Mouse (Mus musculus) liver, embryonic 14.5 days (tissue): ENCODE results near the gene E130208F15Rik. TPM values are rescaled to one million over a fixed set of nuclear protein-coding genes. Genes with fewer than 3 reads are reported as not detected.

Experiments
- ATAC-seq: fragments of 200-750 bp; cut with Nextera tagmentation; 2 replicates; pipeline ENCODE4 v1.8.0; 2017; ENCODE audit warnings: moderate number of reproducible peaks, mild to moderate bottlenecking, moderate library complexity; ENCODE audit not compliant: insufficient read depth
- DNase-seq, 3 experiments: peaks; one replicate each; pipeline ENCODE4 v3.0.0-alpha.2; 2012 to 2013; ENCODE audit warnings: low read depth in 3 of 3, low spot score in 3 of 3
- H3K27ac ChIP-seq: fragments of 300-500 bp; sonication (generic); 2 replicates; pipeline ENCODE4 v1.5.1; 2014; ENCODE audit warnings: moderate library complexity, mild to moderate bottlenecking, control low read depth, inconsistent platforms
- H3K27me3 ChIP-seq: fragments of 300-500 bp; sonication (generic); 2 replicates; pipeline ENCODE4 v1.6.1; 2014; ENCODE audit warnings: mild to moderate bottlenecking, low read length, moderate library complexity; ENCODE audit not compliant: control insufficient read depth, insufficient read depth
- H3K36me3 ChIP-seq: fragments of 300-500 bp; sonication (generic); replicated peaks from 2 replicates; pipeline ENCODE4 v1.6.1; 2014; ENCODE audit warnings: low read depth; ENCODE audit not compliant: control insufficient read depth, insufficient read depth
- H3K4me1 ChIP-seq, 2 experiments: fragments of 200-500 bp in 1 of 2; fragments of 300-500 bp in 1 of 2; sonication (generic) in 1 of 2; replicated peaks; 2 replicates each; pipeline ENCODE4 v1.6.1; 2012 to 2014; ENCODE audit warnings: antibody characterized with exemption in 1 of 2, inconsistent platforms in 1 of 2, low read length in 1 of 2; ENCODE audit not compliant: control insufficient read depth in 2 of 2, insufficient read depth in 2 of 2
- H3K4me2 ChIP-seq: fragments of 300-500 bp; sonication (generic); 2 replicates; pipeline ENCODE4 v1.6.1; 2014; ENCODE audit warnings: low read depth, mild to moderate bottlenecking, control low read depth, moderate library complexity
- H3K4me3 ChIP-seq, 2 experiments: fragments of 200-500 bp in 1 of 2; fragments of 300-500 bp in 1 of 2; sonication (generic) in 1 of 2; 2 replicates each; pipeline ENCODE4 v1.5.1; 2012 to 2014; ENCODE audit warnings: low read depth in 2 of 2, low read length in 2 of 2, mild to moderate bottlenecking in 2 of 2, control low read depth in 1 of 2, inconsistent platforms in 1 of 2, moderate library complexity in 1 of 2; ENCODE audit not compliant: insufficient read depth in 1 of 2
- H3K9ac ChIP-seq: fragments of 300-500 bp; sonication (generic); replicated peaks from 2 replicates; pipeline ENCODE4 v1.6.1; 2014; ENCODE audit warnings: mild to moderate bottlenecking, control low read depth, moderate library complexity
- H3K9me3 ChIP-seq: fragments of 300-500 bp; sonication (generic); 2 replicates; pipeline ENCODE4 v1.6.1; 2016; ENCODE audit warnings: low read length, mixed read lengths; ENCODE audit not compliant: control insufficient read depth
- CTCF ChIP-seq: IDR thresholded peaks from 2 replicates; pipeline ENCODE4 v1.5.1; 2016; ENCODE audit warnings: antibody characterized with exemption, low read depth, control low read depth
- EP300 ChIP-seq: IDR thresholded peaks from 2 replicates; pipeline ENCODE4 v1.6.1; 2016; ENCODE audit warnings: antibody characterized with exemption, low read depth
- WGBS: fragments of 180-500 bp; shearing (Covaris S2); extraction: QIAGEN DNeasy Blood & Tissue Kit; methylation state at CpG from one replicate; pipeline ENCODE4 v1.1.7; 2014; ENCODE audit not compliant: insufficient replicate concordance; 5-methylcytosine and 5-hydroxymethylcytosine counted together
- polyA plus RNA-seq, 2 experiments: library from polyadenylated mRNA; depleted of rRNA in 1 of 2; stranded (reverse) in 1 of 2; unstranded in 1 of 2; fragments of >200 nt; fragmentation: Nextera tagmentation in 1 of 2; extraction: Ambion mirVana in 1 of 2; gene quantifications; 2 replicates each; pipeline versions ENCODE4 v1.2.1 to v1.2.3; 2012 to 2014

E130208F15Rik gene
- polyA plus RNA-seq, 2 experiments, result 0.19 TPM; not detected in 1

DNA sequence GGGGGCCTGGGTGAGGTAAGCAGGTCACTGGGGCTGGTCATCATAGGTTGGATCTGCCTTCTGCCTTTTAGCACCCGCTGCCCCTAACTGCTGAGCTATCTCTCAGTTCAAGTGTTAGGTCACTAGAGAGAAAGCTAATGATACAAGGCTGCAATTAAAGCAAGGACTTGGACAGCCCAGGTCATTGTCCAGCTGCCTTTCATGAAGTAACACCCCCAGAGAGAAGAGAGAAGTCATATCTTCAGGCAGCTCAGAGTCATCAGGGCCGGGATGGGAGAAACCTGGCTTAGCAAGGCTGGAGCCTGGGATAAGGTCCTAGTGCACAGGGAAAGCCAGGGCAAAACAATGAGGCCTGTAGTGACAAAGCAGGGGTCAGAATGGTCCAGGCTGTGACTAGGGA, 45.9 kb downstream of the E130208F15Rik start:
- peaks cover 7% of the 10 kb centered on the region for H3K27me3 ChIP-seq
- no peaks in the 10 kb centered on the region for H3K9me3 ChIP-seq
- no peaks in the 10 kb centered on the region for H3K36me3 ChIP-seq
- no peak overlapping the region for H3K4me2 ChIP-seq
- H3K9ac ChIP-seq, result no peak overlapping the region
- no peak for ATAC-seq
- 40% methylated on average over 2 of the region's 2 CpGs for WGBS
- no peaks in the 10 kb centered on the region for H3K4me1 ChIP-seq
- TF ChIP-seq EP300, result no peak
- TF ChIP-seq CTCF, result no peak
- no peak overlapping the region for H3K27ac ChIP-seq
- no peak for DNase-seq
- no peak overlapping the region for H3K4me3 ChIP-seq

Other genes starting within 250 kb of the E130208F15Rik start
Only the 30 nearest of the 33 such genes appear.
- 0.13 TPM in 1 of 2 replicates, not detected in the other for gene Gm26920, start 231.3 kb upstream of the E130208F15Rik start, polyA plus RNA-seq (2012; rRNA removed)
- gene Gm26920, start 231.3 kb upstream of the E130208F15Rik start, polyA plus RNA-seq (2014; fragmentation: Nextera tagmentation; extraction: Ambion mirVana), result 0.23 TPM in 1 of 2 replicates, not detected in the other
- 0.54 and 1.8 TPM in 2 replicates for gene Zfp566, start 231.2 kb upstream of the E130208F15Rik start, polyA plus RNA-seq (2012; rRNA removed)
- gene Zfp566, start 231.2 kb upstream of the E130208F15Rik start, polyA plus RNA-seq (2014; fragmentation: Nextera tagmentation; extraction: Ambion mirVana), result 1.3 and 1.5 TPM in 2 replicates
- 3.7 and 4.8 TPM in 2 replicates for gene Zfp260, start 227.0 kb upstream of the E130208F15Rik start, polyA plus RNA-seq (2012; rRNA removed)
- 11.9 and 12.6 TPM in 2 replicates for gene Zfp260, start 227.0 kb upstream of the E130208F15Rik start, polyA plus RNA-seq (2014; fragmentation: Nextera tagmentation; extraction: Ambion mirVana)
- 0.26 and 0.66 TPM in 2 replicates for gene Zfp382, start 199.8 kb upstream of the E130208F15Rik start, polyA plus RNA-seq (2012; rRNA removed)
- gene Zfp382, start 199.8 kb upstream of the E130208F15Rik start, polyA plus RNA-seq (2014; fragmentation: Nextera tagmentation; extraction: Ambion mirVana), result 0.32 and 1.5 TPM in 2 replicates
- gene Zfp146, start 152.0 kb upstream of the E130208F15Rik start, polyA plus RNA-seq (2012; rRNA removed), result 13.5 and 20.8 TPM in 2 replicates
- 4.2 and 4.4 TPM in 2 replicates for gene Zfp146, start 152.0 kb upstream of the E130208F15Rik start, polyA plus RNA-seq (2014; fragmentation: Nextera tagmentation; extraction: Ambion mirVana)
- gene Cox7a1, start 137.6 kb upstream of the E130208F15Rik start, polyA plus RNA-seq (2012; rRNA removed), result 3.5 TPM in 2 replicates
- 5.5 and 7.0 TPM in 2 replicates for gene Cox7a1, start 137.6 kb upstream of the E130208F15Rik start, polyA plus RNA-seq (2014; fragmentation: Nextera tagmentation; extraction: Ambion mirVana)
- gene Capns1, start 122.9 kb upstream of the E130208F15Rik start, polyA plus RNA-seq (2012; rRNA removed), result 122 and 167 TPM in 2 replicates
- gene Capns1, start 122.9 kb upstream of the E130208F15Rik start, polyA plus RNA-seq (2014; fragmentation: Nextera tagmentation; extraction: Ambion mirVana), result 29.3 and 31.2 TPM in 2 replicates
- gene Polr2i, start 89.8 kb upstream of the E130208F15Rik start, polyA plus RNA-seq (2012; rRNA removed), result 71.8 and 72.4 TPM in 2 replicates
- gene Polr2i, start 89.8 kb upstream of the E130208F15Rik start, polyA plus RNA-seq (2014; fragmentation: Nextera tagmentation; extraction: Ambion mirVana), result 59.2 and 61.1 TPM in 2 replicates
- 13.1 and 24.4 TPM in 2 replicates for gene Tbcb, start 89.5 kb upstream of the E130208F15Rik start, polyA plus RNA-seq (2012; rRNA removed)
- 44.8 and 47.1 TPM in 2 replicates for gene Tbcb, start 89.5 kb upstream of the E130208F15Rik start, polyA plus RNA-seq (2014; fragmentation: Nextera tagmentation; extraction: Ambion mirVana)
- gene Ovol3, start 86.0 kb upstream of the E130208F15Rik start, polyA plus RNA-seq (2012; rRNA removed), result not detected in 2 replicates
- not detected in 2 replicates for gene Ovol3, start 86.0 kb upstream of the E130208F15Rik start, polyA plus RNA-seq (2014; fragmentation: Nextera tagmentation; extraction: Ambion mirVana)
- gene Thap8, start 41.6 kb upstream of the E130208F15Rik start, polyA plus RNA-seq (2012; rRNA removed), result 0.03 TPM in 1 of 2 replicates, not detected in the other
- gene Thap8, start 41.6 kb upstream of the E130208F15Rik start, polyA plus RNA-seq (2014; fragmentation: Nextera tagmentation; extraction: Ambion mirVana), result not detected in 2 replicates
- gene Wdr62, start 41.3 kb upstream of the E130208F15Rik start, polyA plus RNA-seq (2012; rRNA removed), result 12.4 and 14.0 TPM in 2 replicates
- 7.5 and 8.8 TPM in 2 replicates for gene Wdr62, start 41.3 kb upstream of the E130208F15Rik start, polyA plus RNA-seq (2014; fragmentation: Nextera tagmentation; extraction: Ambion mirVana)
- 1.0 and 2.1 TPM in 2 replicates for gene Clip3, start 30.0 kb upstream of the E130208F15Rik start, polyA plus RNA-seq (2012; rRNA removed)
- 0.71 and 0.86 TPM in 2 replicates for gene Clip3, start 30.0 kb upstream of the E130208F15Rik start, polyA plus RNA-seq (2014; fragmentation: Nextera tagmentation; extraction: Ambion mirVana)
- 13.8 and 18.6 TPM in 2 replicates for gene Alkbh6, start 13.0 kb upstream of the E130208F15Rik start, polyA plus RNA-seq (2012; rRNA removed)
- gene Alkbh6, start 13.0 kb upstream of the E130208F15Rik start, polyA plus RNA-seq (2014; fragmentation: Nextera tagmentation; extraction: Ambion mirVana), result 16.0 and 19.5 TPM in 2 replicates
- 11.1 and 12.0 TPM in 2 replicates for gene Syne4, start 6.9 kb upstream of the E130208F15Rik start, polyA plus RNA-seq (2012; rRNA removed)
- gene Syne4, start 6.9 kb upstream of the E130208F15Rik start, polyA plus RNA-seq (2014; fragmentation: Nextera tagmentation; extraction: Ambion mirVana), result 7.0 and 7.6 TPM in 2 replicates
- 3.8 and 5.1 TPM in 2 replicates for gene Sdhaf1, start 2.2 kb downstream of the E130208F15Rik start, polyA plus RNA-seq (2012; rRNA removed)
- 6.7 and 7.0 TPM in 2 replicates for gene Sdhaf1, start 2.2 kb downstream of the E130208F15Rik start, polyA plus RNA-seq (2014; fragmentation: Nextera tagmentation; extraction: Ambion mirVana)
- gene Lrfn3, start 41.0 kb downstream of the E130208F15Rik start, polyA plus RNA-seq (2012; rRNA removed), result 1.4 and 1.7 TPM in 2 replicates
- gene Lrfn3, start 41.0 kb downstream of the E130208F15Rik start, polyA plus RNA-seq (2014; fragmentation: Nextera tagmentation; extraction: Ambion mirVana), result 0.79 and 1.2 TPM in 2 replicates
- gene Tyrobp, start 92.0 kb downstream of the E130208F15Rik start, polyA plus RNA-seq (2012; rRNA removed), result 78.3 and 95.0 TPM in 2 replicates
- 105 and 113 TPM in 2 replicates for gene Tyrobp, start 92.0 kb downstream of the E130208F15Rik start, polyA plus RNA-seq (2014; fragmentation: Nextera tagmentation; extraction: Ambion mirVana)
- gene Hcst, start 98.1 kb downstream of the E130208F15Rik start, polyA plus RNA-seq (2012; rRNA removed), result 3.3 and 4.7 TPM in 2 replicates
- 4.5 and 4.9 TPM in 2 replicates for gene Hcst, start 98.1 kb downstream of the E130208F15Rik start, polyA plus RNA-seq (2014; fragmentation: Nextera tagmentation; extraction: Ambion mirVana)
- gene Nfkbid, start 100.0 kb downstream of the E130208F15Rik start, polyA plus RNA-seq (2012; rRNA removed), result 0.92 and 1.2 TPM in 2 replicates
- gene Nfkbid, start 100.0 kb downstream of the E130208F15Rik start, polyA plus RNA-seq (2014; fragmentation: Nextera tagmentation; extraction: Ambion mirVana), result 0.69 and 1.1 TPM in 2 replicates
- gene Aplp1, start 123.8 kb downstream of the E130208F15Rik start, polyA plus RNA-seq (2012; rRNA removed), result 2.9 and 4.0 TPM in 2 replicates
- gene Aplp1, start 123.8 kb downstream of the E130208F15Rik start, polyA plus RNA-seq (2014; fragmentation: Nextera tagmentation; extraction: Ambion mirVana), result 3.5 and 4.5 TPM in 2 replicates
- gene Kirrel2, start 135.9 kb downstream of the E130208F15Rik start, polyA plus RNA-seq (2012; rRNA removed), result 0.10 and 0.30 TPM in 2 replicates
- 0.18 TPM in 1 of 2 replicates, not detected in the other for gene Kirrel2, start 135.9 kb downstream of the E130208F15Rik start, polyA plus RNA-seq (2014; fragmentation: Nextera tagmentation; extraction: Ambion mirVana)
- gene Nphs1, start 136.6 kb downstream of the E130208F15Rik start, polyA plus RNA-seq (2012; rRNA removed), result 0.03 TPM in 2 replicates
- 0.08 and 0.19 TPM in 2 replicates for gene Nphs1, start 136.6 kb downstream of the E130208F15Rik start, polyA plus RNA-seq (2014; fragmentation: Nextera tagmentation; extraction: Ambion mirVana)
- gene Prodh2, start 171.9 kb downstream of the E130208F15Rik start, polyA plus RNA-seq (2012; rRNA removed), result 47.9 and 52.1 TPM in 2 replicates
- 33.8 and 41.4 TPM in 2 replicates for gene Prodh2, start 171.9 kb downstream of the E130208F15Rik start, polyA plus RNA-seq (2014; fragmentation: Nextera tagmentation; extraction: Ambion mirVana)
- 7.1 and 7.9 TPM in 2 replicates for gene Arhgap33, start 213.3 kb downstream of the E130208F15Rik start, polyA plus RNA-seq (2012; rRNA removed)
- gene Arhgap33, start 213.3 kb downstream of the E130208F15Rik start, polyA plus RNA-seq (2014; fragmentation: Nextera tagmentation; extraction: Ambion mirVana), result 1.3 and 2.0 TPM in 2 replicates
- 4.2 and 5.5 TPM in 2 replicates for gene Hspb6, start 230.4 kb downstream of the E130208F15Rik start, polyA plus RNA-seq (2012; rRNA removed)
- 3.0 and 3.6 TPM in 2 replicates for gene Hspb6, start 230.4 kb downstream of the E130208F15Rik start, polyA plus RNA-seq (2014; fragmentation: Nextera tagmentation; extraction: Ambion mirVana)
- 6.5 and 6.8 TPM in 2 replicates for gene Proser3, start 230.6 kb downstream of the E130208F15Rik start, polyA plus RNA-seq (2012; rRNA removed)
- 1.3 and 2.8 TPM in 2 replicates for gene Proser3, start 230.6 kb downstream of the E130208F15Rik start, polyA plus RNA-seq (2014; fragmentation: Nextera tagmentation; extraction: Ambion mirVana)
- 15.3 and 17.6 TPM in 2 replicates for gene Lin37, start 238.1 kb downstream of the E130208F15Rik start, polyA plus RNA-seq (2012; rRNA removed)
- 21.2 and 22.0 TPM in 2 replicates for gene Lin37, start 238.1 kb downstream of the E130208F15Rik start, polyA plus RNA-seq (2014; fragmentation: Nextera tagmentation; extraction: Ambion mirVana)
- 19.5 and 28.1 TPM in 2 replicates for gene U2af1l4, start 241.6 kb downstream of the E130208F15Rik start, polyA plus RNA-seq (2012; rRNA removed)
- gene U2af1l4, start 241.6 kb downstream of the E130208F15Rik start, polyA plus RNA-seq (2014; fragmentation: Nextera tagmentation; extraction: Ambion mirVana), result 40.7 and 44.0 TPM in 2 replicates
- 1.2 and 1.4 TPM in 2 replicates for gene Gm49396, start 241.6 kb downstream of the E130208F15Rik start, polyA plus RNA-seq (2012; rRNA removed)
- 0.71 and 0.99 TPM in 2 replicates for gene Gm49396, start 241.6 kb downstream of the E130208F15Rik start, polyA plus RNA-seq (2014; fragmentation: Nextera tagmentation; extraction: Ambion mirVana)